Mouse (Mus musculus) spleen, adult 18-20 months (tissue): ENCODE data around the gene Ak9.
A peak's percentile ranks its signal among the peaks of the same experiment; 100 is the strongest.

Source experiments
- DNase-seq, 2 experiments: peaks; one replicate each; pipeline ENCODE4 v3.0.0; 2022; ENCODE audit warnings: mixed read lengths in 2 of 2

Gene Ak9

DNA sequence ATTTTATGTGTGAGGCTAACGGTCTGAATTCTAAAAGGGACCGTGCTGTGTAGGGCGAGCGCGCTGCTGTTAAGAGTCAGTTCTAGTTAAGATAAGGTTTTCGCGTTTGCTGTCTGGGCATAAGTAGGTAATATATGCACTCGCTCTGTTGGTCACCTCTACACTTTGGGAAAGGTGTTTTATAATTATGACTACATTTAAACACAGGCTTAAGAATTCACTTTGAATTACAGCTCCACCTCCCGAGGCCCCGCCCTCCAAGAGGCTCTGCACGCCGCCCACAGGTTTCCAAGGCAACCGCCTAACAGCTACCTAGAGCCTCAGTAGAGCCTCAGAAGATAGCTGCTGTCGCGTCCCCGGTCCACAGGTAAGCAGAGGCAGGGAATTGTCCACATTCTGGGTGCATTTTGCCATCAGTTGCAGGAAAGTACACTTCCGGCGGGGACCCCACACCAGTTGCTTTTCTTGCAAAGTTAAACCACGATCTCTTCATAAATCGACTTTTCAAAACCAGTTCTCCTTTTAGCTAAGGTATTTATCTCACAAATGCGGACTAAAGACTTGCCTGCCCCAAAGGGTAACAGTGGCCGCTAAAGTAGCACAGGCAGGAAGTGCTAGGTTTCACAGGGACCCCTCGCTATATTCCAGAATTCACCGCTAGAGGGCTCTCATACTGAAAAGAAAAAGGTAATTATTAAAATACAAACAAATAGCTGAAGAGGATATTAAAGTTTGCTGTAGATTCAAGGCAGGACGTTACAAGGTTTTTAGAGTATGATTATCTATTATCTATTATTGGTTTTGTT, at the start of gene Ak9:
Gene Ak9 (plus strand): TSS at position 342 of the 806 bp plus-strand sequence.
- peak; percentile 78 to 88 for DNase-seq

DNA sequence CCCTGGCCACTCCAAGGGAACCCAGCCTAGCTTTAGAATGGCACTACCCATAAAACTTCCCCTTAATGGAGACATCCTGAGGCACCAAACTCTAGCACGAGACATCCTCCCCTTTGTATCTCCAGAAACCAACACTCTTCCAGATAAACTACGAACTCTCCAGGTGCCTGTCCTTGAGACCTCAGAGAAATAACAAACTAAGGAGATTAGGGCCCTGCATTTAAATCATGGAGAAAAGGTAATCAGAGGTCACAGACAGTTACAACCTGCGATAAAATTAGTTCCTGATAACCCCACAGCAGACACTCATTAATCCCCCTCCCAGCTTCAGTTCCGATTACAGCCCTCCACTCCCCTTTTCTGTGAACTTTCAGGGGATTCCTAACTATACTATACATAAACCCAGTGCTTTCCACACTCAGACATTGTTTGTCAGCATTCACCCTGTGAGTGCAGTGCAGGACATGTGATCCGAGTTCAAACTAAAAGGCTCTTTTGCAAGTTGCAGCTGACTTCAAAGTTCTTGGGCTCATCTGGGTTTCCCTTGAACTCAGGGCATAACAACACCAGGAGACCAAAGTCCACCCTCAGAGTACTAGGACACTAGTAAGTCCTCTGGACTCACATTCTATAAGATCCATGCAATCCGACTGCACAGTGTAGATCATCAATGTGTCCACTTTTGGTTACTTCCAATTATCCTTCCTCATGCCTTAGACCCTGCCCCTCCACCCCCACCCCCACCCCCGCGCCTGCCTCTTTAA, 43.4 kb upstream of the Ak9 start:
- no peak for DNase-seq

DNA sequence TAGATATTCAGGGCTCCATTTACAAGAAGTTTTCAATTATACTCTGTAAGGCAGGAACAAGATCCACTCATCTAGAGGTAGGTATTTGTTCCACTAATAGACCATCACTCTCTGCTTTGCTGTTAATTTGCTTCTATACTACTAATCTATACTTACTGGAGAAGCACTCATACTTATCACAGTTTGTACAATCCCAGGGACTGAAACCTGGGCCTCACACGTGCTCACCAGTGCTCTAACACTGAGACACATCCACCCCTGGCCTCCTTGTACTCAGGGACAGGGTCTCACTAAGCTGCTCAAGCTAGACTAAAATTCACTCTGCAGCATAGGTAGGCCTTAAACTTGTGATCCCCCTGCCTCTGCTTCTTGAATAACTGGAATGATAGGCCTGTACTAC, 42.6 kb upstream of the Ak9 start:
- DNase-seq: no peak

- DNase-seq: no peak
Observed at GRCm38 (mm10) chr10:41261889-41262288, 41.9 kb upstream of the Ak9 start.

DNA sequence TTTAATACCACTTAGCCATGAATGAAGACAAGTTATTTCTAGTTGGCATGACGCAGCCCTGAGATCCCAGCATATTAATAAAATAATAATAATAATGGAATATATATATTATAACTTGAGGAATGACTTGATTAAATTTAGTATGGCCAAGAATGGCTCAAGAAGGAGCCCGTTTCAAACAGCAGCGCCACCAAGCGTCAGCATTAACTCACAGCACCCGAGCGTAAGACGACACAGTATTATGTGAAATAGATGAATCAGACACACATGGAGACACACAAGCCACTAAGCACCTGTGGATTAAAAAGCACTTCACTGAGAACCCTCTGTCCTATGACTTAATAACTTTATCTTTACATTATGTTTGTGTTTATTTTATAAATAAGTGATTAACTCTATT, 31.9 kb upstream of the Ak9 start:
- no peak for DNase-seq

- no peak for DNase-seq
Observed at GRCm38 (mm10) chr10:41274871-41275270, 28.9 kb upstream of the Ak9 start.

GRCm38 (mm10) chr10:41278808-41279207, 25.0 kb upstream of the Ak9 start:
- no peak for DNase-seq

- no peak for DNase-seq
Observed at GRCm38 (mm10) chr10:41280177-41280576, 23.6 kb upstream of the Ak9 start.

DNA sequence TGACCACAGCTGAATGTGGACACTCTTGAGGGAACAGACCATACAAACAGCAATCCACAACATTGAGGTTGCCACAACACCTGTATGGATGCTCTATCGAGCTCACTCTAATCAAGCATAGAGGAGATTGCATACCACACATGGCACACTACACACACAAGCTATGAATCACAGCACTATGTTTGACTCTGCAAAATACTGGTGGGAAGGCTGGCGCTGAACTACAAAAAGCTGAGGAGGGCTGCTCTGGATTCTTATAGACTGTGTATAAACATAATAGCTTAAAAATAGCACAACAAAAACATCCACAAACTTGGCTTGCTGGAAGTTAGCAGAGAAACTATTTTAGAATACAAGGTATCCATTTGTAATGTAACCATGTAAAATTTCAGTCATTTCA, 23.0 kb upstream of the Ak9 start:
- DNase-seq: no peak

DNA sequence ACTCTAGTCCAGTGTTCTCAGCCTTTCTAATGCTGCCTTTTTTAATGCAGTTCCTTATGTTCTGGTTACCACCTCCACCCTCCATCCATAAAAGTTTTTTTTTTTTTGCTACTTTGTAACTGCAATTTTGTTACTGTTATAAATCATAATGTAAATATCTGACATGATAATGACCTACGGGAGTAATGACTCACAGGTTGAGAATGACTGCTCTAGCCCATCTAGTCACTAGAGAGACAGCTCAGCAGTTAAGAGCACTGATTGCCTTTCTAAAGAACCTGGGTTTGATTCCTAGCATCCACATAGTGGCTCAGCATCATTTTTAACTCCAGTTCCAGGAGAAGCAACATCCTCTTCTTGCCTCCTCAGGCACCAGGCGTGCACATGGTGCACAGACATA, 21.7 kb upstream of the Ak9 start:
- no peak for DNase-seq

DNA sequence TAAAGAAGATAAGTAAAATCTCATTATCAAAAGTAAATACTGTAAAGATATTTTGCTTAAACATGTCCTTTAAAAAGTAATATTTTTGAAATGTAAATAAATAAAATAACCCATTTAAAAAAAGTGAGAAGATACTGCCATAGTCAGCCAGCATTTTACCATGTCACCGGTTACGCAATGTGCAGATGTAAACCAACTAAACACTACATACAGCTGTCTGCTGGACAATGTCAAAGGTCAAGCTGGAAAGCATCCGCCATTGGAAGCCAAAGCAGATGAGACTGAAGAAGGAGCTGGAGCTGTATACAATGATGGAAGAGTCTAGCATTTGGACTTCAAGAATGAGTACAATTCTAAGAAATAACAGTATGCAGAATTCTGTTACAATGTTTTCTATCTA, 16.2 kb upstream of the Ak9 start:
- DNase-seq: no peak

DNA sequence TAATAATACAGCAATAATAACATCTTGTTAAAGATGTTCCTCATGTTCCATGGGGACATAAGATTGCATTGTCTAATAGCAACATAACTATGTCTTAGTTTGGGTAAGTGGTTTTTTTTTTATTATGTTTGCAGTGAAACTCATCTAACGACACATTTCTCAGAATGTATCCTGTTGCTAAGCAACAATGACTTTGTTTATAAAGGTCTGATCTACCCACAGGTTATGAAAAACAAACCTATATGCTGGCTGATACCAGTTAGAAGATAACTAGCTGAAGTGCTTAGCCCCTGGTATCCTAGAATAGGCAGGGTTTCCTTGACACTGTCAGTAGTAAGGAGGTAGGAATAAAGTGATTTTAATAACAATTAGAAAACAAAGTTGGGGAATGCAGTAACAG, 15.7 kb upstream of the Ak9 start:
- DNase-seq: no peak

DNA sequence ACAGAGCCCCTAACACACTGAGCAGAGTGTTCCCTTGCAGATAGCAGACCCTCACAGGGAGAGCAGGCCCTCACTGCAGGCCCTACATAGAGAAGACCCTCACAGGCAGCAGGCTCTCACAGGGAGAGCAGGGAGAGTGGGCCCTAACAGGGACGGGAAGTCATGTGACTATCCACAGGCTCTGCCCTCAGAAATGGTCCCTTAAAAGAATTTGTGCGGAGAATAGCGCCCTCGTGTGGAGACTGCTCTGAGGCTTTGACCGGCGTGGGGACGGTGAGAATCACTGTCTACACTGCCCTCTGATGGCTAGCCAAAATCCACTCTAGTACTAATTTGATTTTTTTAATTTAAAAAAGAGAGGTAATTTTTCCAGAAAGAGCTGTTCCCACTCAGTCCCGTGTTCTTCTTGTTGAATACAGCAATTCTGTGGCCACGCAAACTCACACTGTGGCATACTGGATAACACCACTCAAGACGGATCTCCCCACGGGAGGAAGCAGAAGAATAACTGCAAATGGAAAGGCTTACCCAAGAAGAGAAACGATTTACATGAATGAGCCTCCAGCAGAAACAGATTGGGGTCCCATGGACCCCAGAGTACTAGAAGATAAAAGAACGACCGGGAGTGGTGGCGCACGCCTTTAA, 14.9 kb upstream of the Ak9 start:
- DNase-seq: peak; percentile 46 to 70

GRCm38 (mm10) chr10:41291021-41291420, 12.8 kb upstream of the Ak9 start:
- no peak for DNase-seq

GRCm38 (mm10) chr10:41293019-41293418, 10.8 kb upstream of the Ak9 start:
- no peak for DNase-seq

DNA sequence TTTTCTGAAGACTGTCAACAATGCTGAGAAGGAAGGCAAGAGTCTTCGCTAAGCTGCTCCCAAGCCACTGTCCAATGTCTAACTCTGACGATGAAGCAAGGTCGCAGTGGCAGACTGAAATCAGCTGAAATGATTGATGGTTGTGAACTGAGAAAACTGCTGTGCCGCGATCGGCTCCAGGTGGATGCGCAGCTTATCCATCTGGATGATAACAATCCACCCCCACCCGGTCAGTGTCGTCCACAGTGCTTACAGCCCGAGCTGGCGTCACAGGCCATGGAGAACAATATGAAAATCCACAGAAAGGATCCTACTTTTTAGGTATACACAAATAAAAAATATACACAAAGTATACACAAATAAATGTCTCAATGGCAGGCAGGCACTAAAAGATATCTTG, 9.0 kb upstream of the Ak9 start:
- DNase-seq: no peak

GRCm38 (mm10) chr10:41295145-41295544, 8.6 kb upstream of the Ak9 start:
- DNase-seq: no peak

DNA sequence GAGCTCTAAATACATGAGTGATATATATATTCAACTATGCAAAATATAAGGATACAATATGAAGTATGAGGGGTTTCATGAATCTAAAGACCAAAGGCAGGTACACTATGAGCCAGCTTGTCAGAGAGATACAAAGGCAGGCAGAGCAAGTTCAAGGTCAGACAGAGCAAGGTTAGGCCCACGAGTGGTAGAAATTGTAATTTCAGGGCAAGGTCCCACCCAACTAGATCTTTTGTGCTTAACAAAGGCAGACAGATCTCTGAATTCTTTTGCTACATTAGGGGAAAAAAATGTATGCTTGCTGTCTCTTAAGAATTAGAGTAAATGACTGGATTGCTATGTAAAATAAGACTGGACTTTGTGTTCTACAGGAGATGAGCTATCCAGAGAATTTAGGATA, 3.6 kb upstream of the Ak9 start:
- DNase-seq: no peak

DNA sequence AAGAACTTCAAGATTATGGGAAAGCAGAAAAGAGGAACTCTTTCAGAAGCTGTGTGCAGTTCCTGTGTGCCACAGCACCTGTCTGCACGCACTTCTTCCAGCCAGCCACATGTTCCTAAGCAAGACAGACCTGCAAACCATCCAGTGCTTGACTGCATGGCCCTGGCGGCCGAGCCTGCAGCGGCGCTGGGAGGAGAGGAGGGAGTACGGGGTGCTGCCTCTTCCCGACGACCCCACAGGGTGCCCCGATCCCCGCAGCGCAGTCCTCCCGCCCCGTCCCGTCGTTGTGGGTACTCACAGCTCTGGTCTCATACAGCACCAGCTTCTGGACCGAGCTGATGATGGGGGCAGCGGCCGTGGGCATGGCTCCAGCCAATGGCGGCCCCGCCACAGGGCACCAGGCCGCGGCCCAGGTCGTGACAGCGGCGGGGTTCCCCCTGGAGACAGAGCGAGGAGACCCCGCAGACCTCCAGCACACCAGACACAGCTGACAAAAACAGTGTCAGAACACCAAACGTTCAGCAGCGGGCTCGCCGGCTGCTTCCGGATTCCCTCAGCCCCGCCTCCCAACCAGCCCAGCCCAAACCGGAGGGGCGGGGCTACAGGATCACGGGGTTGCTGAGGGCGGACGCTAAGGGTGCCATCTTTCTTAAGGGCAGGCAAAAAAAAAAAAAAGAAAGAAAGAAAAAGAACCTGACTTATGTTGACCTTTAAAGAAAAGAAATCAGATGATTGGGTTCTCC, 920 bp upstream of the Ak9 start, which contains the start of gene Fig4:
Gene Fig4 (minus strand): TSS at position 572 of the 743 bp plus-strand sequence.
- DNase-seq: peak; percentile 80 to 90

DNA sequence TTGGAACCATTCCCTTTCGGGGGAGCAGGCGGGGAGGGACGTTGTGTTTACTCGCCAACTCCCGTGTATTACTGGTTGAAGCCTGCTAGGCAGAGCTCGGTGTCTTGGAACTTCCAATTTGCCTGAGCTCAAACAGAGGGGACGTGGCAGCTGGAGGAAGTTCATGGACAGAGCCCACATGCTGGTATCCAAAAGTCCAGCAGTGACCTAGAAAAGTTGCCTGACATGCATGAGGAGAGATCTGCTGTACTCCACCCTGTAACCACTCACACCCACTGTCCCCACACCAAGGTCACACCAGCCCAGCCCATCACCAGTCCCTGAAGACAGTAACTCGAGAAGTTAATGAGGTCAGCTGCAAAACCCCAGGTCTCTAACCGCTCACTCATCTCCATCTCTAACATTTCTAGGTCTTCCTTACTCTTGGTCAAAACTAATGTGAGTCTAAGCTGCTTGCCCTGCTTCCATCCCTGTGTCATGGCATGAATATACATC, 1.2 kb downstream of the Ak9 start:
- DNase-seq: no peak

DNA sequence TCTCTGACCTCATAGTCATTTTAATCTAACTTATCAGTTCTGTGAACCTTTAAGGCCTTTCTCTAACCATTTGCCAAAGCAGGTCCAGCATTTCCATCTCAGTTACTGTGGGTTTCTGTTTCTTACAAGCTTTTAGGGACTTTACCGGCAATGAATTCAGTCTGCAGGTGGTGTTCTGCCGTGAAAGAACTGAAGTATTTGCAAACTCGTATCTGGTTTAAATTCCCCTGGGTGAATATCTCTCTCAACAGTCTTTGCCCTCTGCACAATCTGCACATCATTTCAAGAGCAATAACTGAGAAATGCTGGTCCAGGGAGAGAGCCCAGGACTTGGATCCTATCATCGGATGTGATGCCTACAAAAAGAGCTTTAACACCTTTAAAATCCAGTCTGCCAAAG, 4.4 kb downstream of the Ak9 start:
- no peak for DNase-seq

DNA sequence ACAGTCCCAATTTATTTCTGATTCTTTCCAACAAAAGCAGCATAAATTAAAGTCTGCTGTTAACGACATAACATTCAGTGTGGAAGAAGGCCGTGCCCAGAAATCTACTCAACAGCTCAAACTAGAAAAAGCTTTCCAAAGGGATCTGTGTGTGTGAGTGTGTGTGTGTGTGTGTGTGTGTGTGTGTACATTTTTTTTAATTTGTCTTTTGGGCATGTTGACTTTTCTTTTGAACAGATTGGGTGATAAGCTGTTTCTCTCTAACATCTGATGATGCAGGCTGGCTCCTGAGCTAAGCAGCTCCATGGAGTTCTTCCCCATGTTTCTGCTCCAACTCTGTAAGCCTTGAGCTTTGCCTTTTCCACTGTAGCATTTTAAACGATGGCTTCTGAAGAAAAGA, 12.1 kb downstream of the Ak9 start:
- DNase-seq: no peak

- DNase-seq: no peak
Observed at GRCm38 (mm10) chr10:41332533-41333043, 28.8 kb downstream of the Ak9 start.
